Mouse (Mus musculus): ENCODE results near the gene Axin2. TPM values are rescaled to one million over a fixed set of nuclear protein-coding genes. Genes with fewer than 3 reads are reported as not detected.

Axin2 gene
- polyA plus RNA-seq, 1 experiment from 2014 or later, result 19.8 TPM

GRCm38 (mm10) chr11:108924346-108924745 lies 4.2 kb downstream of the Axin2 start:
- no peaks in the 10 kb centered on the region for H3K27me3 ChIP-seq
- H3K9ac ChIP-seq (replicated peaks), result peak overlapping the region; percentile 95
- H3K4me3 ChIP-seq, result peak overlapping the region; percentile 80
- no peak for ATAC-seq (ENCODE audit: low FRiP score, low read depth)
- peak overlapping the region; percentile 63 for H3K27ac ChIP-seq (replicated peaks)
- H3K9me3 ChIP-seq, result no peaks in the 10 kb centered on the region
- H3K36me3 ChIP-seq, result peaks cover 3% of the 10 kb centered on the region; the same call in 1 of the 2 replicates
- peak overlapping the region; percentile 83 for H3K4me2 ChIP-seq (replicated peaks)
- 0% methylated on average over 5 of the region's 5 CpGs for WGBS
- H3K4me1 ChIP-seq, result peaks cover 77% of the 10 kb centered on the region

- Histone ChIP-seq H3K27me3 (no peaks in the 10 kb centered on the region), H3K9ac (replicated peaks) (peak overlapping the region; percentile 95; the same call in 1 of the 2 replicates), H3K4me2 (replicated peaks) (peak overlapping the region; percentile 83), H3K9me3 (no peaks in the 10 kb centered on the region), H3K36me3 (peaks cover 3% of the 10 kb centered on the region; the same call in 1 of the 2 replicates), H3K4me1 (peaks cover 80% of the 10 kb centered on the region), H3K4me3 (peak overlapping the region; percentile 80), H3K27ac (replicated peaks) (peak overlapping the region; percentile 40)
- no peak for ATAC-seq (ENCODE audit: low FRiP score, low read depth)
- 8% methylated on average over 6 of the region's 6 CpGs for WGBS
Measured at GRCm38 (mm10) chr11:108925202-108925601, 5.1 kb downstream of the Axin2 start.

GRCm38 (mm10) chr11:108925826-108926225 lies 5.7 kb downstream of the Axin2 start:
- Histone ChIP-seq H3K9ac (replicated peaks) (peak overlapping the region; percentile 45; the same call in 1 of the 2 replicates), H3K27ac (replicated peaks) (peak overlapping the region; percentile 40), H3K4me3 (peak overlapping the region; percentile 80), H3K9me3 (no peaks in the 10 kb centered on the region), H3K27me3 (no peaks in the 10 kb centered on the region), H3K4me2 (replicated peaks) (peak overlapping the region; percentile 83), H3K4me1 (peaks cover 86% of the 10 kb centered on the region), H3K36me3 (peaks cover 3% of the 10 kb centered on the region; the same call in 1 of the 2 replicates)
- ATAC-seq (ENCODE audit: low FRiP score, low read depth), result no peak
- WGBS, result 51% methylated on average over 9 of the region's 9 CpGs

GRCm38 (mm10) chr11:108926345-108927092 lies 6.4 kb downstream of the Axin2 start:
- H3K9ac ChIP-seq (replicated peaks), result peak overlapping the region; percentile 60
- H3K36me3 ChIP-seq, result peaks cover 10% of the 10 kb centered on the region
- peak overlapping the region; percentile 83 for H3K4me2 ChIP-seq (replicated peaks)
- H3K4me3 ChIP-seq, result peak overlapping the region; percentile 80
- no peaks in the 10 kb centered on the region for H3K27me3 ChIP-seq
- H3K9me3 ChIP-seq, result no peaks in the 10 kb centered on the region
- WGBS, result 45% methylated on average over 10 of the region's 10 CpGs
- peaks cover 91% of the 10 kb centered on the region for H3K4me1 ChIP-seq
- peak overlapping the region; percentile 58 for H3K27ac ChIP-seq (replicated peaks)
- no peak for ATAC-seq (ENCODE audit: low FRiP score, low read depth)

GRCm38 (mm10) chr11:108927093-108927444 lies 6.9 kb downstream of the Axin2 start:
- no peaks in the 10 kb centered on the region for H3K9me3 ChIP-seq
- WGBS, result 13% methylated on average over 13 of the region's 13 CpGs
- peak overlapping the region; percentile 58 for H3K27ac ChIP-seq (replicated peaks)
- H3K4me2 ChIP-seq (replicated peaks), result peak overlapping the region; percentile 83
- ATAC-seq (ENCODE audit: low FRiP score, low read depth), result no peak
- peaks cover 16% of the 10 kb centered on the region for H3K36me3 ChIP-seq
- peak overlapping the region; percentile 60 for H3K9ac ChIP-seq (replicated peaks)
- peaks cover 90% of the 10 kb centered on the region for H3K4me1 ChIP-seq
- no peaks in the 10 kb centered on the region for H3K27me3 ChIP-seq
- peak overlapping the region; percentile 80 for H3K4me3 ChIP-seq

- 17% methylated on average over 8 of the region's 8 CpGs for WGBS
- Histone ChIP-seq H3K4me2 (replicated peaks) (peak overlapping the region; percentile 83), H3K27me3 (no peaks in the 10 kb centered on the region), H3K9me3 (0 out of 2 replicates have a peak, but pooled peaks cover 4% of the 10 kb centered on the region), H3K4me3 (peak overlapping the region; percentile 80), H3K4me1 (peaks cover 85% of the 10 kb centered on the region), H3K36me3 (peaks cover 26% of the 10 kb centered on the region), H3K9ac (replicated peaks) (peak overlapping the region; percentile 41; the same call in 1 of the 2 replicates), H3K27ac (replicated peaks) (peak overlapping the region; percentile 58)
- ATAC-seq (ENCODE audit: low FRiP score, low read depth), result no peak
Measured at GRCm38 (mm10) chr11:108928096-108928495, 7.9 kb downstream of the Axin2 start.

- Histone ChIP-seq H3K27me3 (no peaks in the 10 kb centered on the region), H3K4me1 (peaks cover 85% of the 10 kb centered on the region), H3K4me3 (peak overlapping the region; percentile 80), H3K36me3 (peaks cover 32% of the 10 kb centered on the region), H3K4me2 (replicated peaks) (peak overlapping the region; percentile 83), H3K9ac (replicated peaks) (peak overlapping the region; percentile 41), H3K9me3 (0 out of 2 replicates have a peak, but pooled peaks cover 4% of the 10 kb centered on the region), H3K27ac (replicated peaks) (peak overlapping the region; percentile 68; the same call in 1 of the 2 replicates)
- WGBS, result 3% methylated on average over 7 of the region's 7 CpGs
- no peak; the same call in 1 of the 2 replicates for ATAC-seq (ENCODE audit: low FRiP score, low read depth)
Measured at GRCm38 (mm10) chr11:108928752-108929151, 8.6 kb downstream of the Axin2 start.

GRCm38 (mm10) chr11:108929176-108929575 lies 9.0 kb downstream of the Axin2 start:
- Histone ChIP-seq H3K4me1 (peaks cover 85% of the 10 kb centered on the region), H3K4me3 (peak overlapping the region; percentile 80), H3K9me3 (0 out of 2 replicates have a peak, but pooled peaks cover 4% of the 10 kb centered on the region), H3K27ac (replicated peaks) (peak overlapping the region; percentile 68; the same call in 1 of the 2 replicates), H3K36me3 (peaks cover 36% of the 10 kb centered on the region), H3K4me2 (replicated peaks) (peak overlapping the region; percentile 83), H3K9ac (replicated peaks) (peak overlapping the region; percentile 41; the same call in 1 of the 2 replicates), H3K27me3 (no peaks in the 10 kb centered on the region)
- no peak for ATAC-seq (ENCODE audit: low FRiP score, low read depth)
- 36% methylated on average over 4 of the region's 4 CpGs for whole genome bisulfite sequencing

GRCm38 (mm10) chr11:108929700-108930099 lies 9.6 kb downstream of the Axin2 start:
- H3K36me3 ChIP-seq, result peaks cover 38% of the 10 kb centered on the region
- 0 out of 2 replicates have a peak overlapping the region, but pooled peaks have one; percentile 43 for H3K9ac ChIP-seq (replicated peaks)
- 0 out of 2 replicates have a peak, but pooled peaks cover 4% of the 10 kb centered on the region for H3K9me3 ChIP-seq
- H3K4me2 ChIP-seq (replicated peaks), result peak overlapping the region; percentile 83
- peak overlapping the region; percentile 68 for H3K27ac ChIP-seq (replicated peaks)
- H3K4me3 ChIP-seq, result peak overlapping the region; percentile 80; the same call in 1 of the 2 replicates
- no peak for ATAC-seq (ENCODE audit: low FRiP score, low read depth)
- 53% methylated on average over 6 of the region's 6 CpGs for WGBS
- H3K4me1 ChIP-seq, result peaks cover 85% of the 10 kb centered on the region
- no peaks in the 10 kb centered on the region for H3K27me3 ChIP-seq

GRCm38 (mm10) chr11:108930612-108931011 lies 10.5 kb downstream of the Axin2 start:
- Histone ChIP-seq H3K27me3 (no peaks in the 10 kb centered on the region), H3K4me1 (peaks cover 85% of the 10 kb centered on the region), H3K36me3 (peaks cover 36% of the 10 kb centered on the region), H3K4me3 (peak overlapping the region; percentile 15), H3K9me3 (0 out of 2 replicates have a peak, but pooled peaks cover 4% of the 10 kb centered on the region), H3K9ac (replicated peaks) (peak overlapping the region; percentile 43), H3K27ac (replicated peaks) (peak overlapping the region; percentile 68), H3K4me2 (replicated peaks) (peak overlapping the region; percentile 83)
- ATAC-seq (ENCODE audit: low FRiP score, low read depth), result no peak
- WGBS, result 24% methylated on average over 3 of the region's 3 CpGs

- ATAC-seq (ENCODE audit: low FRiP score, low read depth), result no peak
- peaks cover 59% of the 10 kb centered on the region for H3K36me3 ChIP-seq
- H3K9me3 ChIP-seq, result 0 out of 2 replicates have a peak, but pooled peaks cover 4% of the 10 kb centered on the region
- WGBS, result 69% methylated on average over 9 of the region's 9 CpGs
- H3K4me2 ChIP-seq (replicated peaks), result no peak overlapping the region
- no peak overlapping the region for H3K4me3 ChIP-seq
- H3K4me1 ChIP-seq, result peaks cover 82% of the 10 kb centered on the region
- H3K27ac ChIP-seq (replicated peaks), result peak overlapping the region; percentile 86
- H3K9ac ChIP-seq (replicated peaks), result no peak overlapping the region
- no peaks in the 10 kb centered on the region for H3K27me3 ChIP-seq
Measured at GRCm38 (mm10) chr11:108933835-108934234, 13.7 kb downstream of the Axin2 start.

All from midbrain, embryonic 12.5 days (tissue).